Mouse (Mus musculus): ENCODE data around the gene Jph4. TPM values are rescaled to one million over a fixed set of nuclear protein-coding genes. Genes with fewer than 3 reads are reported as not detected.

The Jph4 gene
- polyA plus RNA-seq, 1 experiment from 2014 or later: 11.5 TPM

- Histone ChIP-seq H3K4me2 (replicated peaks) (no peak overlapping the region), H3K27me3 (no peaks in the 10 kb centered on the region), H3K4me3 (no peak overlapping the region), H3K9ac (no peak overlapping the region), H3K36me3 (no peaks in the 10 kb centered on the region), H3K4me1 (peaks cover 20% of the 10 kb centered on the region), H3K27ac (no peak overlapping the region), H3K9me3 (replicated peaks) (no peaks in the 10 kb centered on the region)
- no peak for ATAC-seq (ENCODE audit: low FRiP score)
- WGBS: 83% methylated on average over 15 of the region's 15 CpGs
Observed at GRCm38 (mm10) chr14:55102253-55102785, 14.4 kb downstream of the Jph4 start.

GRCm38 (mm10) chr14:55101592-55101991 lies 15.1 kb downstream of the Jph4 start:
- Histone ChIP-seq H3K4me1 (peaks cover 28% of the 10 kb centered on the region), H3K4me2 (replicated peaks) (no peak overlapping the region), H3K4me3 (no peak overlapping the region), H3K9me3 (replicated peaks) (no peaks in the 10 kb centered on the region), H3K27me3 (no peaks in the 10 kb centered on the region), H3K9ac (no peak overlapping the region), H3K36me3 (no peaks in the 10 kb centered on the region), H3K27ac (no peak overlapping the region)
- ATAC-seq (ENCODE audit: low FRiP score): no peak
- WGBS: 46% methylated on average over 4 of the region's 4 CpGs

GRCm38 (mm10) chr14:55098067-55098466 lies 18.7 kb downstream of the Jph4 start:
- Histone ChIP-seq H3K4me2 (replicated peaks) (no peak overlapping the region), H3K27ac (peak overlapping the region; percentile 74; the same call in 1 of the 2 replicates), H3K4me1 (peaks cover 31% of the 10 kb centered on the region), H3K4me3 (no peak overlapping the region), H3K36me3 (no peaks in the 10 kb centered on the region), H3K9ac (no peak overlapping the region), H3K9me3 (replicated peaks) (no peaks in the 10 kb centered on the region), H3K27me3 (no peaks in the 10 kb centered on the region)
- ATAC-seq (ENCODE audit: low FRiP score): no peak
- WGBS: 71% methylated on average over 4 of the region's 4 CpGs

GRCm38 (mm10) chr14:55097646-55098045 lies 19.1 kb downstream of the Jph4 start:
- Histone ChIP-seq H3K4me1 (peaks cover 31% of the 10 kb centered on the region), H3K27me3 (no peaks in the 10 kb centered on the region), H3K27ac (peak overlapping the region; percentile 74), H3K4me3 (no peak overlapping the region), H3K9ac (peak overlapping the region; percentile 51; the same call in 1 of the 2 replicates), H3K9me3 (replicated peaks) (no peaks in the 10 kb centered on the region), H3K4me2 (replicated peaks) (peak overlapping the region; percentile 38; the same call in 1 of the 2 replicates), H3K36me3 (no peaks in the 10 kb centered on the region)
- ATAC-seq (ENCODE audit: low FRiP score): no peak
- WGBS: 68% methylated on average over 10 of the region's 10 CpGs

GRCm38 (mm10) chr14:55096573-55097087 lies 20.1 kb downstream of the Jph4 start:
- H3K4me2 ChIP-seq (replicated peaks): peak overlapping the region; percentile 38
- H3K27ac ChIP-seq: peak overlapping the region; percentile 74
- H3K9me3 ChIP-seq (replicated peaks): no peaks in the 10 kb centered on the region
- no peak for ATAC-seq (ENCODE audit: low FRiP score)
- no peaks in the 10 kb centered on the region for H3K36me3 ChIP-seq
- H3K27me3 ChIP-seq: no peaks in the 10 kb centered on the region
- peak overlapping the region; percentile 51 for H3K9ac ChIP-seq
- H3K4me3 ChIP-seq: no peak overlapping the region
- WGBS: 52% methylated on average over 9 of the region's 9 CpGs
- peaks cover 31% of the 10 kb centered on the region for H3K4me1 ChIP-seq

DNA sequence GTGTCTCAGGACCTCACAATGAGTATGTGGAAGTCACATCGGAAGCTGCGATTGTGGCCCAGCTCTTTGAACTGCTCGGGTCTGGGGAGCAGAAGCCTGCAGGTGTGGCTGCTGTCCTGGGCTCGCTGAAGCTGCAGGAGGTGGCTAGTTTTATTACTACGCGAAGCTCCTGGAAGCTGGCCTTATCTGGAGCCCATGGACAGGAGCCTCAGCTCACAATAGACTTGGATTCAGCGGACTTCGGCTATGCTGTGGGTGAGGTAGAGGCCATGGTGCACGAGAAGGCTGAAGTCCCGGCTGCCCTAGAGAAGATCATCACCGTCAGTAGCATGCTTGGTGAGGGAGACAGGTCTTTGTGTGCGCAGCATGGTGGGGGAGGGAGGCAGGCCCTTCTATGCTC lies 21.1 kb downstream of the Jph4 start:
- peak overlapping the region; percentile 55; the same call in 1 of the 2 replicates for H3K9ac ChIP-seq
- no peaks in the 10 kb centered on the region for H3K27me3 ChIP-seq
- no peaks in the 10 kb centered on the region for H3K9me3 ChIP-seq (replicated peaks)
- 67% methylated on average over 12 of the region's 12 CpGs for WGBS
- H3K4me3 ChIP-seq: peak overlapping the region; percentile 59
- 0 out of 2 replicates have a peak overlapping the region, but pooled peaks have one; percentile 17 for H3K27ac ChIP-seq
- peaks cover 35% of the 10 kb centered on the region for H3K4me1 ChIP-seq
- no peaks in the 10 kb centered on the region for H3K36me3 ChIP-seq
- ATAC-seq (ENCODE audit: low FRiP score): no peak
- H3K4me2 ChIP-seq (replicated peaks): peak overlapping the region; percentile 72

DNA sequence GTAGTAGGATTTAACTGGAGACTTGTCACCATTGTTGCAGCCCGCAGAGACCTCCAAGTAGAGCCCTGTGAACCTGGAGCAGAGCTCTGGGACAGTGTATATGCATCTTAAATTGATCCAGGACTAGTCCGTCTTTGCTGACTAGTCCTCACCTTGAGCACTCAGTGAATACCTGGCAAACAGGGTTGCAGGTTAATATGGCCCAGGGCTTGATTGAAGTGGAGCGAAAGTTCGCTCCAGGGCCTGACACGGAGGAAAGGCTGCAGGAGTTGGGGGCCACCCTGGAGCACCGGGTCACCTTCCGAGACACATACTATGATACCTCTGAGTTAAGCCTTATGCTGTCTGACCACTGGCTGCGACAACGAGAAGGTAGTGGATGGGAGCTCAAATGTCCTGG lies 21.5 kb downstream of the Jph4 start:
- H3K27ac ChIP-seq: peak overlapping the region; percentile 89
- WGBS: 61% methylated on average over 9 of the region's 9 CpGs
- no peaks in the 10 kb centered on the region for H3K36me3 ChIP-seq
- no peak; the same call in 1 of the 2 replicates for ATAC-seq (ENCODE audit: low FRiP score)
- H3K4me2 ChIP-seq (replicated peaks): peak overlapping the region; percentile 72
- H3K9me3 ChIP-seq (replicated peaks): no peaks in the 10 kb centered on the region
- H3K9ac ChIP-seq: peak overlapping the region; percentile 55
- no peaks in the 10 kb centered on the region for H3K27me3 ChIP-seq
- peaks cover 36% of the 10 kb centered on the region for H3K4me1 ChIP-seq
- H3K4me3 ChIP-seq: peak overlapping the region; percentile 59

GRCm38 (mm10) chr14:55094704-55095231 lies 22.0 kb downstream of the Jph4 start, which contains the start of gene Thtpa:
TSS of gene Thtpa (plus strand) at chr14:55094784.
- Histone ChIP-seq H3K9me3 (replicated peaks) (no peaks in the 10 kb centered on the region), H3K36me3 (no peaks in the 10 kb centered on the region), H3K4me1 (peaks cover 41% of the 10 kb centered on the region), H3K9ac (peak within 1 kb of the TSS; percentile 55), H3K4me2 (replicated peaks) (peak within 1 kb of the TSS; percentile 72), H3K27ac (peak within 1 kb of the TSS; percentile 89), H3K27me3 (no peaks in the 10 kb centered on the region), H3K4me3 (peak within 1 kb of the TSS; percentile 59)
- ATAC-seq (ENCODE audit: low FRiP score): peak; percentile 54
- 3% methylated on average over 30 of the region's 30 CpGs for WGBS

- 38% methylated on average over 6 of the region's 6 CpGs for WGBS
- H3K27ac ChIP-seq: no peak overlapping the region
- H3K4me1 ChIP-seq: peaks cover 50% of the 10 kb centered on the region
- H3K4me2 ChIP-seq (replicated peaks): peak overlapping the region; percentile 72
- H3K9me3 ChIP-seq (replicated peaks): no peaks in the 10 kb centered on the region
- no peak overlapping the region for H3K4me3 ChIP-seq
- H3K27me3 ChIP-seq: no peaks in the 10 kb centered on the region
- H3K9ac ChIP-seq: no peak overlapping the region
- H3K36me3 ChIP-seq: no peaks in the 10 kb centered on the region
- no peak for ATAC-seq (ENCODE audit: low FRiP score)
Observed at GRCm38 (mm10) chr14:55093927-55094326, 22.8 kb downstream of the Jph4 start.

GRCm38 (mm10) chr14:55092011-55092577 lies 24.6 kb downstream of the Jph4 start, which contains the start of gene Zfhx2:
TSS of gene Zfhx2 (minus strand) at chr14:55092324.
- Histone ChIP-seq H3K27ac (peak within 1 kb of the TSS; percentile 93), H3K36me3 (no peaks in the 10 kb centered on the region), H3K4me2 (replicated peaks) (peak within 1 kb of the TSS; percentile 70), H3K9ac (peak within 1 kb of the TSS; percentile 92), H3K4me3 (peak within 1 kb of the TSS; percentile 67), H3K27me3 (no peaks in the 10 kb centered on the region), H3K9me3 (replicated peaks) (no peaks in the 10 kb centered on the region), H3K4me1 (peaks cover 51% of the 10 kb centered on the region)
- under 1% methylated on average over 34 of the region's 34 CpGs for WGBS
- ATAC-seq (ENCODE audit: low FRiP score): peak; percentile 91

DNA sequence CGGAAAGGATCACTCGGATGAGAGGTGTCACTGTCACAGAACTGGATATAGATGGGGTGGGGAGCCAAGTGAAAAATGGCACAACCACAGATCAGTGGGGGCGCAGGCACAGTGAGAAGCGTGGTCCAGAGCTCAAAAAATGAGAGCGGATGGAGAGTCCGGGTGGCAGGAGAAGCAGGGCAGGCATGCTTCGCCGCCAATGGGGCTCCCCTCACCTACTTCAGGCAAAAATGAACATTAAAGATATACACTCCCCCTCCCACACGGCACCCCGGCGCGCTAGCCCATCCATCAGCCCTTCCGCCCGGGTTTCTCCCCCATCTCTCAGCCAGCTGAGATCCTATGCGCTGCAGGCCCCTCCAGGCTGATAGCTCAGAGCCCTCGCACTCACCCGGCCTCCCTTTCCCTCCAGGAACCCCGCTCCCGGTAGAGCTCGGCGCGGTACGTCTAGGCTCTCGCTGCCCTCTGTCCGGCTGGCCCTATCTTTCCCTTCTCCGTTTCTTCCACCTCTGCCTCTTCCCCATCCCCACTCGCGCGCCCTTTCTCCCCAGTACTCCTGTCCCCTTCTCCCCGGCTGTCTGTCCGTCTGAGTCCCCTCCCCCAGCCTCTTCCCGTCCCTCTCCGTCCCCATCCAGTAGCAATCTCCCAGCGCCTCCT lies 25.4 kb downstream of the Jph4 start:
- Histone ChIP-seq H3K9me3 (replicated peaks) (no peaks in the 10 kb centered on the region), H3K4me1 (peaks cover 51% of the 10 kb centered on the region), H3K27me3 (no peaks in the 10 kb centered on the region), H3K27ac (peak overlapping the region; percentile 93), H3K36me3 (no peaks in the 10 kb centered on the region), H3K4me2 (replicated peaks) (peak overlapping the region; percentile 70), H3K9ac (peak overlapping the region; percentile 92), H3K4me3 (peak overlapping the region; percentile 67)
- 3% methylated on average over 34 of the region's 34 CpGs for WGBS
- ATAC-seq (ENCODE audit: low FRiP score): peak; percentile 4
